Mouse (Mus musculus) kidney, postnatal 4 days (tissue): ENCODE results near the gene Rad1.
A peak's percentile ranks its signal among the peaks of the same experiment; 100 is the strongest.
"Not testable (repeated sequence)": the region's sequence is repeated elsewhere in the genome, so short reads cannot be mapped to it uniquely, and the experiment has no call there.

ENCODE experiments used
- DNase-seq, 2 experiments: peaks; one replicate each; pipeline ENCODE4 v3.0.0; 2021; ENCODE audit warnings: mixed read lengths in 2 of 2

The Rad1 gene

GRCm38 (mm10) chr15:10485484-10486364 lies at the start of gene Rad1, which contains the start of gene Brix1:
TSS of gene Rad1 (plus strand) at chr15:10486018.
TSS of gene Brix1 (minus strand) at chr15:10485947.
- DNase-seq: peak; percentile 94 to 96

GRCm38 (mm10) chr15:10436893-10437292 lies 48.9 kb upstream of the Rad1 start:
- DNase-seq: no peak

GRCm38 (mm10) chr15:10439963-10440362 lies 45.9 kb upstream of the Rad1 start:
- DNase-seq: peak; percentile 37 to 56

GRCm38 (mm10) chr15:10441493-10441892 lies 44.3 kb upstream of the Rad1 start:
- no peak for DNase-seq

GRCm38 (mm10) chr15:10442275-10442674 lies 43.5 kb upstream of the Rad1 start:
- DNase-seq: no peak

- DNase-seq: no peak
Measured at GRCm38 (mm10) chr15:10447102-10447501, 38.7 kb upstream of the Rad1 start.

GRCm38 (mm10) chr15:10460986-10461385 lies 24.8 kb upstream of the Rad1 start:
- DNase-seq: peak; percentile 22 to 25

GRCm38 (mm10) chr15:10463555-10463954 lies 22.3 kb upstream of the Rad1 start:
- no peak for DNase-seq

GRCm38 (mm10) chr15:10464678-10465077 lies 21.1 kb upstream of the Rad1 start:
- no peak for DNase-seq

- DNase-seq: no peak
Measured at GRCm38 (mm10) chr15:10468761-10469160, 17.1 kb upstream of the Rad1 start.

GRCm38 (mm10) chr15:10469641-10470150 lies 16.1 kb upstream of the Rad1 start:
- no peak for DNase-seq

GRCm38 (mm10) chr15:10470151-10470831 lies 15.5 kb upstream of the Rad1 start, which contains the start of gene Dnajc21:
TSS of gene Dnajc21 (minus strand) at chr15:10470516.
- DNase-seq: peak; percentile 89 to 92

- no peak for DNase-seq
Measured at GRCm38 (mm10) chr15:10470941-10471340, 14.9 kb upstream of the Rad1 start.

GRCm38 (mm10) chr15:10486365-10486839 lies 584 bp downstream of the Rad1 start:
- no peak for DNase-seq

- DNase-seq: no peak
Measured at GRCm38 (mm10) chr15:10487246-10487645, 1.4 kb downstream of the Rad1 start.

- no peak for DNase-seq
Measured at GRCm38 (mm10) chr15:10490101-10490500, 4.3 kb downstream of the Rad1 start.

- DNase-seq: no peak
Measured at GRCm38 (mm10) chr15:10495944-10496343, 10.1 kb downstream of the Rad1 start.

GRCm38 (mm10) chr15:10496696-10497095 lies 10.9 kb downstream of the Rad1 start:
- not testable (repeated sequence) for DNase-seq

- DNase-seq: no peak
Measured at GRCm38 (mm10) chr15:10499593-10499992, 13.8 kb downstream of the Rad1 start.

GRCm38 (mm10) chr15:10500035-10500434 lies 14.2 kb downstream of the Rad1 start:
- no peak for DNase-seq

- peak; percentile 81 to 83 for DNase-seq
Measured at GRCm38 (mm10) chr15:10500838-10501719, 15.3 kb downstream of the Rad1 start.

- DNase-seq: peak; percentile 5 to 18
Measured at GRCm38 (mm10) chr15:10506099-10506498, 20.3 kb downstream of the Rad1 start.
